Mouse (Mus musculus): ENCODE results near the gene Notch4.

Notch4 gene

GRCm38 (mm10) chr17:34569919-34570318 is 5.9 kb downstream of the Notch4 start:
- DNase-seq (ENCODE audit: inconsistent age in 2 of 2, low spot score in 1 of 2), result no peak

GRCm38 (mm10) chr17:34571875-34572274 is 7.8 kb downstream of the Notch4 start:
- peak in 1 of 2 experiments; percentile 43 for DNase-seq (ENCODE audit: inconsistent age in 2 of 2, low spot score in 1 of 2)

DNA sequence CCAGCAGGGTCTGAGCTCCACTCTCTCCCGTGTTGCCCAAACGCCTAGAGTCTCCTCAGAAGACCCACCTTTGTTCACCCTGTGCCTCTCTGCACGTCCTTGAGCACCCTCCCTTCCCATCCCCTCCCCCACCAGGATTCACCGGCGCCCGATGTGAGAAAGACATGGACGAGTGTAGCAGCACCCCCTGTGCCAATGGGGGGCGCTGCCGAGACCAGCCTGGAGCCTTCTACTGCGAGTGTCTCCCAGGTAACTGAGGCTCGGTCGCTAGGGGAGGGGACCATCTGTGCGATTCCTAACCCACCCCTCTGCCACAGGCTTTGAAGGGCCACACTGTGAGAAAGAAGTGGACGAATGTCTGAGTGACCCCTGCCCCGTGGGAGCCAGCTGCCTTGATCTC is 8.3 kb downstream of the Notch4 start:
- DNase-seq (ENCODE audit: inconsistent age in 2 of 2, low spot score in 1 of 2), result no peak

GRCm38 (mm10) chr17:34576577-34576976 is 12.5 kb downstream of the Notch4 start:
- no peak for DNase-seq (ENCODE audit: inconsistent age in 2 of 2, low spot score in 1 of 2)

GRCm38 (mm10) chr17:34578070-34578469 is 14.0 kb downstream of the Notch4 start:
- DNase-seq (ENCODE audit: inconsistent age in 2 of 2, low spot score in 1 of 2), result no peak

DNA sequence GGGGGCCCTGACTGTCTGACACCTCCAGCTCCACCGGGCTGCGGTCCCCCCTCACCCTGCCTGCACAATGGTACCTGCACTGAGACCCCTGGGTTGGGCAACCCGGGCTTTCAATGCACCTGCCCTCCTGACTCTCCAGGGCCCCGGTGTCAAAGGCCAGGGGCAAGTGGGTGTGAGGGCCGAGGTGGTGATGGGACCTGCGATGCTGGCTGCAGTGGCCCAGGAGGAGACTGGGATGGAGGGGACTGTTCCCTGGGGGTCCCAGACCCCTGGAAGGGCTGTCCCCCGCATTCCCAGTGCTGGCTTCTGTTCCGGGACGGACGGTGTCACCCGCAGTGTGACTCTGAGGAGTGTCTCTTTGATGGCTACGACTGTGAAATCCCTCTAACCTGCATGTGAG is 18.5 kb downstream of the Notch4 start:
- no peak for DNase-seq (ENCODE audit: inconsistent age in 2 of 2, low spot score in 1 of 2)

- peak; percentile 36 to 77 for DNase-seq (ENCODE audit: inconsistent age in 2 of 2, low spot score in 1 of 2)
Measured at GRCm38 (mm10) chr17:34583397-34583796, 19.3 kb downstream of the Notch4 start.

DNA sequence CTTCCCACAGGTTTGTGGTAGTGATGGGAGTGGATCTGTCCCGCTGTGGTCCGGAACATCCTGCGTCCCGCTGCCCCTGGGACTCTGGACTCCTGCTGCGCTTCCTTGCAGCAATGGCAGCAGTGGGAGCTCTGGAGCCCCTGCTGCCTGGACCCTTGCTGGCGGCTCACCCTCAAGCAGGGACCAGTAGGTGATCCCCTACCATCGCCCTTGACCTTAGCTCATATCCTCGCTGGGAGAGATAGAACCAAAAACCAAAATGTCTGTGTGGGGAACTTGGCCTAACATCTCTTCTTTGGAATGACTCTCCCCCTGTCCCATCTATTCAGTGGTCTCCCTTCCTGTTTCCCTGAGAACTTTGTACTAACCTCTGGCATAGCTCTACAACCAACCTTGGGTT is 19.8 kb downstream of the Notch4 start:
- no peak for DNase-seq (ENCODE audit: inconsistent age in 2 of 2, low spot score in 1 of 2)

DNA sequence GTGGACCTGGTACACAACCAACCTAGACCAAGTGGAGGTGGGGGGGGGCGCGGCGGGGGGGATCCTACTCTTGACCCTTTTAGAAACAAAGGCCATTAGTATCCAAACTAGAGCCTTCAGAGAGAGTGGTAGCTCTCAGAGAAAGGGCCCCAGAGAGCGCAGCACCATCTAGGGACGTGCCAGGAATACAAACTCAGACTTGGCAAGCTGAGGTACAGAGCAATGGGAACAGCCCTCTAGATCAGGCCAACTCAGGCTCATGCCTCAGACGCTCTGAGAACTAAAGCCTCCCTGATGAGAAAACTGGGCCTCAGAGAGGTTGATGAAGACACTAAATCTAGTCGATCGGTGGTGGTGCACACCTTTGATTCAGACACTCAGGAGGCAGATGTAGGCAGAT is 21.1 kb downstream of the Notch4 start:
- DNase-seq (ENCODE audit: inconsistent age in 2 of 2, low spot score in 1 of 2), result no peak

- DNase-seq (ENCODE audit: inconsistent age in 2 of 2, low spot score in 1 of 2), result peak in 1 of 2 experiments; percentile 44
Measured at GRCm38 (mm10) chr17:34585877-34586771, 22.1 kb downstream of the Notch4 start.

GRCm38 (mm10) chr17:34586796-34587422 is 22.8 kb downstream of the Notch4 start:
- DNase-seq (ENCODE audit: inconsistent age in 2 of 2, low spot score in 1 of 2), result peak; percentile 87 to 92

DNA sequence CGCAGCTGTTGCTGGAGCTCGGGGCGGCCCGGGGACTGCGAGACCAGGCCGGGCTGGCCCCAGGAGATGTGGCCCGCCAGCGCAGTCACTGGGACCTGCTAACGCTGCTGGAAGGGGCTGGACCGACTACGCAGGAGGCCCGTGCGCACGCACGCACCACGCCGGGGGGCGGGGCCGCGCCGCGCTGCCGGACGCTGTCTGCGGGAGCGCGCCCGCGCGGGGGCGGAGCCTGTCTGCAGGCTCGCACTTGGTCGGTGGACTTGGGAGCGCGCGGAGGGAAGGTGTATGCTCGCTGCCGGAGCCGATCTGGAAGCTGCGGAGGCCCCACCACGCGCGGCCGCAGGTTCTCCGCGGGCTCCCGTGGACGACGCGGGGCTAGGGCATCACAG is 23.3 kb downstream of the Notch4 start:
- peak; percentile 98 to 99 for DNase-seq (ENCODE audit: inconsistent age in 2 of 2, low spot score in 1 of 2)

DNA sequence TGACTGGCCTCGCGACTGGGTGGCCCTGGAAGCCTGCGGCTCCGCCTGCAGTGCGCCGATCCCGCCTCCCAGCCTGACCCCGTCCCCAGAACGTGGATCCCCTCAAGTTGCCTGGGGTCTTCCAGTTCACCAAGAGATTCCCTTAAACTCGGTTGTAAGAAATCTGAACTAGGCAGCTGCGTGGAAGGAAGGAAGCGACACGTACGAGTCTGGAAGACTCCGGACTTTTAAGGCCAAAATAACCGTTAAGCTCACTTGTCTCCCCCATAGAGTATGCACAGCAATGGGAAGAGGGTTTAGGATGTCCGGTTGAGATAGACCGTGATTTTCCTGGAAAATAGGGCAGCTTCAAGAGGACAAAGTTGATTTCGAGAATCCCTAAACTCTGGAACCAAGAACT is 23.7 kb downstream of the Notch4 start:
- DNase-seq (ENCODE audit: inconsistent age in 2 of 2, low spot score in 1 of 2), result no peak

DNA sequence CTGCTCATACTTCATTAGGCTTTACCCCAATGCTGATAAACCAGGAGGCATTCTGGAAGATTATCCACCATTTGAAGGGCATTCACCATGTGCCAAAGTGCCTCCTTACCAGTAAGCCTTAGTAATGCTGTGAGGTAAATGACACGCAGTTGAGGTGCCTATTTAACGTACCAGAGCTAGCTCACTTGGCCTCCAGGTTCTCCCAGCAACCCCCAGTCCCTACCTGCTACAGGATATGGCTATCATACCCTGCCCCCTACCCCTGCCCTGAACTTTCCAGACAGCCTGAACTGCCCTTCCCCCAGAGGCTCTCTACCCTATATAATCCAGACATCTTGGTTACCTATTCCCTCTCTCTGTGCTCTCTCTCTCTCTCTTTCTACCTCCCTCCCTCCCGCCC is 24.7 kb downstream of the Notch4 start:
- DNase-seq (ENCODE audit: inconsistent age in 2 of 2, low spot score in 1 of 2), result peak in 1 of 2 experiments; percentile 42

GRCm38 (mm10) chr17:34589206-34589605 is 25.1 kb downstream of the Notch4 start:
- DNase-seq (ENCODE audit: inconsistent age in 2 of 2, low spot score in 1 of 2), result peak in 1 of 2 experiments; percentile 35

- peak; percentile 54 to 74 for DNase-seq (ENCODE audit: inconsistent age in 2 of 2, low spot score in 1 of 2)
Measured at GRCm38 (mm10) chr17:34589681-34590101, 25.6 kb downstream of the Notch4 start, which contains the start of gene Gpsm3. Gpsm3 (plus strand) TSS chr17:34589806.

DNA sequence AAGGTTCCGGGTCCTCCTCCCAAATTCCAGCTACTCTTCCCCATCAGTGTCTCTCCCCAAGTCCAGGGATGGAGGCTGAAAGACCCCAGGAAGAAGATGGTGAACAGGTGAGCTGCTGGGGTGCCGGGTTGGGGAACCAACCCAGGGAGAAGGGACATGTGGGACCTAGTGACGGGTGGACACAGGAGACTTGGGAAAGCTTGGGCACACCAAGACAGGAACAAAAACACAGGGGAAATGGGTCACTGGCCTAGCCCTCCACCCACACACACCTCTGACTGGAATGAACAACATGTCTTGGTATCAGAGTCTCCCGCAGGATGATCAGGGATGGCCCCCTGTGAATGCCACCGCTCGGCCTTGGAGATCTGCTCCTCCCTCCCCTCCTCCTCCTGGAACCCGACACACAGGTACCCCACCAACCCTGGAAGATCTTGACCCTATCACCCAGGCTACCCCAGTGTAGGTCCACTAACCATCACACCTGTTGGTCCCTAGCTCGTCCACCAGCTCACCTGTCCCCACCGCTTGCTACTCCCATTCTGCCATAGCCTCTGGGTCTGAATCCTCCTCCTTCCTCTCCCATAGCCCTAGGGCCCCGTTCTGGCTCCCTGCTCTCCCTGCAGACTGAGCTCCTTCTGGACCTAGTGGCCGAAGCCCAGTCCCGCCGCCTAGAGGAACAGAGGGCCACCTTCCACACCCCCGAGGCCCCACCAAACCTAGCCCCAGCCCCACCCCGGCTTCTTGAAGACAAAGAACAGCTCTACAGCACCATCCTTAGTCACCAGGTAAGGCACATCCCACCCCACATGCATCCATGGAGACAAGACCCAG is 26.3 kb downstream of the Notch4 start:
- peak; percentile 38 to 58 for DNase-seq (ENCODE audit: inconsistent age in 2 of 2, low spot score in 1 of 2)

GRCm38 (mm10) chr17:34591029-34591993 is 27.2 kb downstream of the Notch4 start, which contains the start of gene Pbx2:
Pbx2 (plus strand) TSS chr17:34591266.
- peak; percentile 37 to 72 for DNase-seq (ENCODE audit: inconsistent age in 2 of 2, low spot score in 1 of 2)

DNA sequence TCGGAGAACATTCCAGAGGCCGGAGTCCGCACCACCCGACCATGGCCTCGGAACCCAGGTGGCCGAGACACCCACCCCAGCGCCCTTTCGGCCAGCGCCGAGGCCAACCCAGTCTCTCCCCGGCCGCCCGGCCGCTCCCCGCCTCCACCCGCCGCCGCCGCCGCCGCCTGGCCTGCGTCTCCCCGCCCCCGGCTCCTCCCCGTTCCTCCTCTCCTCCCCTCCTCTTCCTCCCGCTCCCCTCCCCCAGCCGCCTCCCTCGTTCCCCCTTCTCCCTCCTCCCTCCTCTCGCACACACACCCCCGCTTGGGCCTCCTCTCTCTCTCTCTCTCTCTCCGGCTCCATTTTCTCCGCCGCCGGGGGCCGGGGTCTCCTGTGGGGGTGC is 27.9 kb downstream of the Notch4 start:
- peak; percentile 92 to 96 for DNase-seq (ENCODE audit: inconsistent age in 2 of 2, low spot score in 1 of 2)
